Mouse (Mus musculus) CD8-positive naive resting alpha-beta T cell, adult 57 days (primary cell): ENCODE measurements around the gene Aanat. TPM values are rescaled to one million over a fixed set of nuclear protein-coding genes. Genes with fewer than 3 reads are reported as not detected.

ENCODE experiments used
- total RNA-seq: library from RNA; stranded (reverse); gene quantifications from one replicate; pipeline ENCODE4 v1.2.4, GENCODE M21; 2023

Gene Aanat
- total RNA-seq = not detected

DNA sequence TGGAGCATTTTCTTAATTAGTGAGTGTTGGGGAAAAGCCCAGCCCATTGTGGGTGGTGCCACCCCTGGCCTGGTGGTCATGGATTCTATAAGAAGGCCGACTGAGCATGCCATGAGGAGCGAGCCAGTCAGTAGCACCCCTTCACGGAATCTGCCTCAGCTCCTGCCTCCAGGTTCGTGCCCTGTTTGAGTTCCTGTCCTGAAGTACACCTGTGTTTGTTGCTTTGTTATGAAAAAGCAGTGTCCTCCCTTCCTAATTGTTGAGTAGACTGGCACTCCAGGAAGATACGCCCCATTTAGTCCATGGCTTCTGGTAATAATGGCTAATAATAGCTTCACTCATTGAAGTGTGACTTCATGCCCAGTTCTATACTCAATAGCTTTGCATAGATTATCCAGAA is at the start of gene Aanat:
TSS of gene Aanat (plus strand) at position 123 of the 400 bp plus-strand sequence.

DNA sequence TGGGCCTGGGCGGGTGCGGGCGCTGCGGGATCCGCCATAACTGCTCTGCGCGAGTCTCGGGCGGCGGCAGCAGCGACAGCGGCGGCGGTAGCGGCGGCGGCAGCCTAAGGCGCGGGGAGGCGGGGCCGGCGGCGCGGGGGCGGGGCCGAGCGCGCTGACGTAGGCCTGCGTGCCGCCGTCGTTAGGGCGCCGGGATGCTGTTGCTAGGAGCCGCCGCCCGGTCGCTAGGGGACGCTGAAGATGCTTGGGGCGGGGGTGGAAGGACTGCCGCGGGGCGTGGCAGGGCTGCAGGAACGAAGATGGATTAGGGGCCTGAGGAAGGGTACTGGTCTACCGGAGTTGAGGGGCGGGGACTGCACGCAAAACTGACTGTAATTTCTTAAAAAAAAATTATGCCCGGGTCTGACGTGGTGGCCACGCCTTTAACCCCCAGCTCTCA is 4.8 kb upstream of the Aanat start, which contains the start of gene Ube2o:
TSS of gene Ube2o (minus strand) at position 72 of the 439 bp plus-strand sequence.

GRCm38 (mm10) chr11:116626299-116627071 is 40.3 kb downstream of the Aanat start, which contains the start of gene Rhbdf2:
Gene Rhbdf2, minus strand, starts transcription at chr11:116627019.

Other genes with a start within 250 kb of the Aanat start
- 10.5 TPM for gene Rnf157, start 173.4 kb upstream of the Aanat start, total RNA-seq
- gene Ubald2, start 152.3 kb upstream of the Aanat start, total RNA-seq = 101 TPM
- gene Qrich2, start 120.2 kb upstream of the Aanat start, total RNA-seq = not detected
- gene Prpsap1, start 92.2 kb upstream of the Aanat start, total RNA-seq = 81.2 TPM
- 0.12 TPM for gene Sphk1, start 55.5 kb upstream of the Aanat start, total RNA-seq
- 22.7 TPM for gene Ube2o, start 5.0 kb upstream of the Aanat start, total RNA-seq
- 15.6 TPM for gene Rhbdf2, start 40.6 kb downstream of the Aanat start, total RNA-seq
- gene Prcd, start 67.1 kb downstream of the Aanat start, total RNA-seq = not detected
- gene Cygb, start 67.9 kb downstream of the Aanat start, total RNA-seq = not detected
- gene St6galnac1, start 189.1 kb downstream of the Aanat start, total RNA-seq = not detected
- not detected for gene Mxra7, start 241.6 kb downstream of the Aanat start, total RNA-seq